Mouse (Mus musculus) megakaryocyte, embryonic 14.5 days (primary cell): ENCODE measurements around the gene Cntd1. TPM values are rescaled to one million over a fixed set of nuclear protein-coding genes. Genes with fewer than 3 reads are reported as not detected.
A peak's percentile ranks its signal among the peaks of the same experiment; 100 is the strongest.
"Not testable (repeated sequence)": the region's sequence is repeated elsewhere in the genome, so short reads cannot be mapped to it uniquely, and the experiment has no call there.

Source experiments
- H3K27me3 ChIP-seq: replicated peaks from 2 replicates; pipeline ENCODE3; 2012; ENCODE audit warnings: inconsistent platforms
- H3K36me3 ChIP-seq: replicated peaks from 2 replicates; pipeline ENCODE3; 2012; ENCODE audit warnings: low read length, inconsistent platforms, mixed read lengths
- H3K4me1 ChIP-seq: 2 replicates; pipeline ENCODE4 v1.6.1; 2012; ENCODE audit warnings: inconsistent platforms
- H3K4me3 ChIP-seq: replicated peaks from 2 replicates; pipeline ENCODE3; 2012; ENCODE audit warnings: moderate library complexity, mild to moderate bottlenecking, inconsistent platforms
- H3K9me3 ChIP-seq: 2 replicates; pipeline ENCODE4 v1.6.1; 2012; ENCODE audit warnings: inconsistent platforms
- FLI1 ChIP-seq: IDR thresholded peaks from 2 replicates; pipeline ENCODE4 v1.6.1; 2012; ENCODE audit warnings: low read length, inconsistent platforms, mixed read lengths
- GATA1 ChIP-seq: IDR thresholded peaks from 3 replicates; pipeline ENCODE4 v1.6.1; 2012; ENCODE audit warnings: mixed read lengths, low read length, inconsistent platforms, borderline replicate concordance
- polyA plus RNA-seq: library from polyadenylated mRNA; stranded (reverse); fragments of >175 nt; gene quantifications from 2 replicates; pipeline ENCODE4 v1.2.3, GENCODE M21; 2012; ENCODE audit warnings: low replicate concordance; ENCODE audit not compliant: insufficient read depth

Cntd1 gene
- polyA plus RNA-seq, 1 experiment, result not detected

DNA sequence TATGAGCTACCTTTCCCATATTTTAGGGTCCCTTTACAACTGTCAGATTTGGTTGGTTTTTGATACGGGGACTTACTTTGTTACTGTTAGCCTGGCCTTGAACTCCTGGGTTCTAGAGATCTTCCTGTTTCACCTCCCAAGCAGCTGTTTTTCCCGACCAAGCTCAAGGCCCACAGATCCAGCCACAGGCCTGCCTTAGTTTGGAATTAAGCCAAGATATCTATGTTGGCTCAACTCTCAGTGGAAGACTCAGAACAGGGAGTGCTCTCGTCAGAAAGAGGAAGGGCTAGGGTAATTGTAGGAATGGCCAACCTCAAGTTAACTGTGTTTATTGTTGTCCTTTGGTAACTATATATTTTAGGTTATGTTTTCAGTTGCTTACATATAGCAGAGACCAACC, 33.3 kb downstream of the Cntd1 start:
- Histone ChIP-seq H3K27me3 (peaks cover 8% of the 10 kb centered on the region), H3K9me3 (peaks cover 8% of the 10 kb centered on the region), H3K4me1 (peaks cover 25% of the 10 kb centered on the region), H3K4me3 (no peak overlapping the region), H3K36me3 (no peaks in the 10 kb centered on the region)
- no peak for TF ChIP-seq GATA1
- no peak for TF ChIP-seq FLI1

DNA sequence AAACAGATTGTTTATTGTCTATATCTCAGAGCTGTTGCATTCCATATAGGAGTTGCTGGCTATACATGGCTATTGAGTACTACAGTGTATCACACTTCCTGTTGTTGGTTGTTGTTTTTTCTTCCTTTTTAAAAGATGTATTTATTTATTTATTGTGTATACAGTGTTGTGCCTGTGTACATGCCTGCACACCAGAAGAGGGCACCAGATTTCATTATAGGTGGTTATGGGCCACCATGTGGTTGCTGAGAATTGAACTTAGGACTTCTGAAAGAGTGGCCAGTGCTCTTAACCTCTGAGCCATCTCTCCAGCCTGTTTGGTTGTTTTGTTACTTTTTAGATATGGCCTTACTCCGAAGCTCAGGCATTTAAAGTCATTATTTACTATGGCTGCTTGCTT, 35.8 kb downstream of the Cntd1 start:
- no peak overlapping the region for H3K4me3 ChIP-seq
- no peak for TF ChIP-seq GATA1
- TF ChIP-seq FLI1, result no peak
- H3K36me3 ChIP-seq, result peaks cover 20% of the 10 kb centered on the region
- no peaks in the 10 kb centered on the region for H3K27me3 ChIP-seq
- H3K4me1 ChIP-seq, result peaks cover 36% of the 10 kb centered on the region
- peaks cover 3% of the 10 kb centered on the region; the same call in 1 of the 2 replicates for H3K9me3 ChIP-seq

DNA sequence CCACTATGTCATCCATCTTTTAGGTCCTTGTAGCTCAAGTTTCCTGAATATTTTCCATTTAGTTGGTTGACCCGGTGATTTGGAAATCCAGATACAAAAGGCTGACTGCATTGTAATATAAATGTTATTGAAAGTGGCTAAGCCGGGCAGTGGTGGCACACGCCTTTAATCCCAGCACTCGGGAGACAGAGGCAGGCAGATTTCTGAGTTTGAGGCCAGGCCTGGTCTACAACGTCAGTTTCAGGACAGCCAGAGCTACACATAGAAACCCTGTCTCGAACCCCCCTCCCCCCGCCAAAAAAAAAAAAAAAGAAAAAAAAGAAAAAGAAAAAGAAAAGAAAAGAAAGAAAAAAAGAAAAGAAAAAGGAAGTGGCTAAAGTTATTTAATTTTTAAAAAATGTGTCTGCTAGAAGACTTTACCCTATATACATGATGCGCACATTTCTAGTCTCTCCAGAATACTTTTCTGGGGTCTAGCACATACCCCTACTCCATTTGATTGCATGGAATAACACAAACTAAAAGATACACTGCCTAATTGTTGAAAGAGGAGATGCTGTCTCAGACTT, 36.4 kb downstream of the Cntd1 start:
- H3K4me3 ChIP-seq, result peak overlapping the region; percentile 100
- H3K36me3 ChIP-seq, result peaks cover 26% of the 10 kb centered on the region
- H3K4me1 ChIP-seq, result peaks cover 36% of the 10 kb centered on the region

DNA sequence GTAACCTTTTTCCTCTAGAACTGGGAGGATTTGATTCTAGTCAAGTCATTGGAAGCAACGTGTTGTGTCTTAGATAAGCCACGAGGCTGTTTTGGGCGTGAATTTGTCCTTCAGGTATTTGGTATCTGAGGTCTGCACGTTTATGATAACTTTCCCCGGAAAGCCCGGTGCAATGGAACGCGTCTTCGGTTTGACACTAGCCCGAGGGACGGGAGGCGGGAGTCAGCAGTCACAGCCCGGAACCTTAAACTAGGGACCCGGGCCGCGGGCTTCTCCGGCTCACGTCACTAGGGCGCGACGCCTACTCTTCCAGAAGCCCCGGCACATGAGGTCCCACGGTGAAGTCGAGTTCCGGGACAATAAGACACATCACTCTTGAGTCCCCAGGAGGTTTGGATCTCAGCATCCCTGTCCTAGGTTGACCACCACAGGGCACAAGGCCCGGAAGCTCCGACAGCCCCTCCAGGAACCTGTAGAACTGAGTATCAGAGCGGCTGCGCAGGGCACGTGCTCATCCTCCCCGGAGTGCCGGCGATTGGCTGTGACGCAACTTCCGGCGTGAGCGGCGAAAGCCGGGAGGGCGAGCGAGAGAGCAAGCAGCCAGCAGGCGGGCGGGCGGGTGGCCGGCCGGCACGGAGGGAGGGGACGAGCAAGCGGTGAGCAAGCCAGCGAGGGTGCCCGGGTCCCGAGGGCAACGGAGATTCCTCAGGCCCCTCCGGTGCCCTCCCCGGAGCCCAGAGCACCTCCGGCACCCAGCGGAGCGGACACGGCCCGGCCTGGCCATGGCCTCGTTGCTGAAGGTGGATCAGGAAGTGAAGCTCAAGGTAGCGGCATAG, 37.1 kb downstream of the Cntd1 start, which contains the start of gene Psme3:
TSS of gene Psme3 (plus strand) at position 549 of the 836 bp plus-strand sequence.
- peak within 1 kb of the TSS; percentile 100 for H3K4me3 ChIP-seq
- H3K9me3 ChIP-seq, result no peaks in the 10 kb centered on the region
- H3K36me3 ChIP-seq, result peaks cover 33% of the 10 kb centered on the region
- H3K4me1 ChIP-seq, result peaks cover 36% of the 10 kb centered on the region
- TF ChIP-seq GATA1, result no peak; the same call in 2 of the 3 replicates
- TF ChIP-seq FLI1, result peak; percentile 30; the same call in 1 of the 2 replicates
- no peaks in the 10 kb centered on the region for H3K27me3 ChIP-seq

More for the DNA sequence above, 36.4 kb downstream of the Cntd1 start:
- TF ChIP-seq GATA1 (no peak), FLI1 (no peak)
- no peaks in the 10 kb centered on the region for H3K27me3 ChIP-seq
- peaks cover 3% of the 10 kb centered on the region; the same call in 1 of the 2 replicates for H3K9me3 ChIP-seq

DNA sequence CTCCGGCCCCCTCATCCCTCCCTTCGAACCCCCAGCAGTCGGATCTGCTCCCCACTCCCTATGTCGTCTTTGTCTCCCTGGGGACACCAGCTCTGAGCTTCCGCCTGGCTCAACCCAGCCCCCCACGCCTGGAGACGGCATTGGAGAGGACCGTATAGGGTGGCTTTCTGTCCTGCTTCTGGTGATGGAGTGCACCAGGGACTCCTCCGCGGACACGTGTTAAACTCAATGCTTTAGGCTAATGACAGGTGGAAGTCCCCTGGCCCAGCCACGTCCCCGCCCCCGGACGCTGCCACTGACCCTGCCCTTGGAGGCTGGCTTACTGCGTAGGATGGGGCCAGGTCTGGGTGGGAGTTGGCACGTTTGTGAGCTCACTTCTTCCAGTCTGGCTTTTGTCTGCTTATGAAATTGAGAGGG, 37.7 kb downstream of the Cntd1 start:
- H3K4me1 ChIP-seq, result peaks cover 33% of the 10 kb centered on the region
- H3K36me3 ChIP-seq, result peaks cover 39% of the 10 kb centered on the region
- TF ChIP-seq GATA1 (no peak), FLI1 (no peak)
- peak overlapping the region; percentile 100 for H3K4me3 ChIP-seq
- no peaks in the 10 kb centered on the region for H3K9me3 ChIP-seq
- no peaks in the 10 kb centered on the region for H3K27me3 ChIP-seq

DNA sequence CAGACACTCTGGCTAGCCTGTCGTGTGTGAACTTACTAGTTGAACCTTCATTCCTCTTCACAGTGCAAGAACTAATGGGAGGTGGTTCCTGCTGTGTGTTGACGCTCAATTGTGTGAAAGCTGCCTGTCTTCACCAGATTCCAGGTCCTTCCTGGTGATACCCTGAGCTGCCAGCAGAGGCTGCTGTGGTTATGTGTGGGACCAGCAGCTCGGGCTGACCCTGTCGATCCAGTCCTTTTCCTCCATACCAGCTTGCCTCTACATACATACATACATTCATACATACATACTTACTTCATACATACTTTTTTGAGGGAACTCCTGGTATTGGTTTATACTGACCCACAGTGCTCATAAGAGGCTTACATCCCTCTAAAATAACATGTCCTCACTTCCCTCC, 44.8 kb downstream of the Cntd1 start:
- Histone ChIP-seq H3K9me3 (no peaks in the 10 kb centered on the region), H3K27me3 (no peaks in the 10 kb centered on the region), H3K4me3 (no peak overlapping the region), H3K36me3 (peaks cover 89% of the 10 kb centered on the region), H3K4me1 (peaks cover 10% of the 10 kb centered on the region)
- TF ChIP-seq GATA1 (no peak), FLI1 (no peak)

DNA sequence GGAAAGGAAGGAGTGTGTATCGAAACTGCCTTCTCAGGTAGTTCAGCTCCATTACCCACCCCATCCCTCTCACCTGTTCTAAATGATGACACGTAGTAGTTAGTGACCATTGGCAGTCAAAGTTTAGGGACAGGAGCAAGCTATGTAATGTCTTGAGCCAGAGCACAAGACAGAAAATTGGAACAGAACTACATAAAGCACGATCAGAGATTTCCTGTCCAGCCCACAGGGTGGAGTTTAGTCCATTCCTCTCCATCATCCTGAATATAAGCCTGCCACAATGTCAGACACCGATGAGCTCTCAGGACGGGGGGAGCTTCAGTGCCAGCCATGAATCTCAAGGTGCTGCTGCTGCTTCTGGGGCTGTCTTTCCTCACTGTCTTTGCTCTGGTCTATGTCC, 46.0 kb downstream of the Cntd1 start, which contains the start of gene Aoc2:
TSS of gene Aoc2 (plus strand) at position 301 of the 400 bp plus-strand sequence.
- Histone ChIP-seq H3K4me1 (peaks cover 16% of the 10 kb centered on the region), H3K27me3 (no peaks in the 10 kb centered on the region), H3K4me3 (no peak within 1 kb of the TSS), H3K9me3 (no peaks in the 10 kb centered on the region), H3K36me3 (peaks cover 85% of the 10 kb centered on the region)
- no peak for TF ChIP-seq FLI1
- no peak for TF ChIP-seq GATA1

DNA sequence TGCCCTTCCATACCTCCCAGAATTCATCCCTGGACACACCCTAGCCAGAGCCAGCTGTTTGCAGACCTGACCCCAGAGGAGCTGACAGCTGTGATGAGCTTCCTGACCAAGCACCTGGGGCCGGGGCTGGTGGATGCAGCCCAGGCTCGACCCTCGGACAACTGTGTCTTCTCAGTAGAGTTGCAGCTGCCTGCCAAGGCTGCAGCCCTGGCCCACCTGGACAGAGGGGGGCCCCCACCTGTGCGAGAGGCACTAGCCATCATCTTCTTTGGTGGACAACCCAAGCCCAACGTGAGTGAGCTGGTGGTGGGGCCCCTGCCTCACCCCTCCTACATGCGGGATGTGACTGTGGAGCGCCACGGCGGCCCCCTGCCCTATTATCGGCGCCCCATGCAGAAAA, 46.4 kb downstream of the Cntd1 start:
- H3K36me3 ChIP-seq, result peaks cover 80% of the 10 kb centered on the region
- not testable (repeated sequence) for H3K4me3 ChIP-seq, H3K9me3 ChIP-seq, H3K27me3 ChIP-seq
- peaks cover 16% of the 10 kb centered on the region for H3K4me1 ChIP-seq

DNA sequence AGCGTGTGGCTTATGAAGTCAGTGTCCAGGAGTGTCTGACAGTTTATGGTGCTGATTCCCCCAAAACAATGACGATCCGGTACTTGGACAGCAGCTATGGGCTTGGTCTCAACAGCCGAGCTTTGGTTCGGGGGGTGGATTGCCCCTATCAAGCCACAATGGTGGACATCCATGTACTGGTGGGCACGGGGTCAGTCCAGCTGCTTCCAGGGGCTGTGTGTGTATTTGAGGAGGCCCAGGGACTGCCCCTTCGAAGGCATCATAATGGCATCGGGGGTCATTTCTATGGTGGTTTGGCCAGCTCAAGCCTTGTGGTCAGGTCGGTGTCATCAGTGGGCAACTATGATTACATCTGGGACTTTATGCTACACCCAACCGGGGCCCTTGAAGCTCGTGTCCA, 47.3 kb downstream of the Cntd1 start:
- Histone ChIP-seq H3K9me3 (no peaks in the 10 kb centered on the region), H3K27me3 (no peaks in the 10 kb centered on the region), H3K4me1 (peaks cover 16% of the 10 kb centered on the region), H3K36me3 (peaks cover 71% of the 10 kb centered on the region), H3K4me3 (no peak overlapping the region)
- TF ChIP-seq GATA1, result no peak
- no peak for TF ChIP-seq FLI1

DNA sequence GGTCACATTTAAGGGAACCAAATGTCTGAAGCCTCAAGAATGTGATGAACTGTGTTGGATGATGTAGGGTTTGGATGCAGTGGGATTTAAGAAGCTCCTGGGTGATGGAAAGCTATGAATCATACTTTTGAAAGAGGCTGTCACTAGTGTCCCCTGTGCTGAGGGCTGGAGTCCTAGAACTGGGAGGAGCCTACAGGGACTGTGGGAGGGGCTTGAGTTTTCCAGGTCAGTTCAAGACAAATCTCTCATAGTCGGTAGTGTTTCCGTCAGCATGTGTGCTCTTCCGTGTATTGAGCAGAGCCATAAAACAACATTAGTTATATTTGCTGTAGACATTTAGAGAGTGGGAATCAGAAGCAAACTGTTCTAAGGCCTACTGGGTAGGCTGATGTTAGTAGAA, 48.5 kb downstream of the Cntd1 start:
- Histone ChIP-seq H3K4me1 (peaks cover 16% of the 10 kb centered on the region), H3K36me3 (peaks cover 59% of the 10 kb centered on the region), H3K27me3 (no peaks in the 10 kb centered on the region), H3K9me3 (no peaks in the 10 kb centered on the region), H3K4me3 (no peak overlapping the region)
- no peak for TF ChIP-seq FLI1
- TF ChIP-seq GATA1, result no peak
